ENCODE assay signal across 8 mouse cellular contexts in genomic region chr7:16781816-16782554, GRCm38 (mm10). TPM values are rescaled to one million over a fixed set of nuclear protein-coding genes. Genes with fewer than 3 reads are reported as not detected.
DNase-seq lines count a peak whose midpoint lies in the region; ATAC-seq and TF ChIP-seq lines count a peak whose summit lies in the region.

No protein-coding gene starts in this region.

- no peak for TF ChIP-seq POLR2A in kidney, adult 2 months (IDR thresholded peaks at IDR 0.05; ENCODE audit: low read depth, low read length)
- TF ChIP-seq POLR2A in small intestine, adult 2 months (IDR thresholded peaks at IDR 0.05; ENCODE audit: low read depth, low read length), result no peak

- H3K4me1 ChIP-seq in forebrain, postnatal 0 days (ENCODE audit: insufficient read depth), result no peaks in the 10 kb centered on the region; the same call in 1 of the 2 replicates
- H3K4me1 ChIP-seq in kidney, adult 2 months (ENCODE audit: control insufficient read depth, insufficient read depth, low read length), result peaks cover 10% of the 10 kb centered on the region; the same call in 1 of the 2 replicates
- H3K4me1 ChIP-seq in small intestine, adult 2 months (ENCODE audit: control insufficient read depth, insufficient read depth, insufficient read length, low read length), result peaks cover 17% of the 10 kb centered on the region; the same call in 1 of the 2 replicates

- peak overlapping the region; percentile 44 for H3K9ac ChIP-seq in forebrain, postnatal 0 days

- H3K9me3 ChIP-seq in forebrain, postnatal 0 days (ENCODE audit: low read length), result no peaks in the 10 kb centered on the region

- peak overlapping the region; percentile 42 for H3K4me3 ChIP-seq in forebrain, postnatal 0 days (ENCODE audit: low read depth, low read length)
- peak overlapping the region; percentile 76 for H3K4me3 ChIP-seq in kidney, adult 2 months (ENCODE audit: insufficient read depth, low read depth, low read length)
- H3K4me3 ChIP-seq in small intestine, adult 2 months (ENCODE audit: low read depth, low read length), result peak overlapping the region; percentile 90

- H3K4me2 ChIP-seq in forebrain, postnatal 0 days (ENCODE audit: low read depth), result peak overlapping the region; percentile 83

- peaks cover 3% of the 10 kb centered on the region for H3K27me3 ChIP-seq in forebrain, postnatal 0 days (ENCODE audit: insufficient read depth, low read length)
- no peaks in the 10 kb centered on the region for H3K27me3 ChIP-seq in kidney, adult 2 months (replicated peaks; ENCODE audit: control insufficient read depth, insufficient read depth, low read length)
- no peaks in the 10 kb centered on the region for H3K27me3 ChIP-seq in small intestine, adult 2 months (ENCODE audit: control insufficient read depth, insufficient read depth, low read length)

- peak; percentile 19 to 53 for DNase-seq in heart, adult 18-20 months
- DNase-seq in heart, adult 8-10 months (ENCODE audit: low spot score), result no peak
- DNase-seq in adrenal gland, postnatal 10 days, result peak; percentile 47
- DNase-seq in forebrain, postnatal 0 days, result peak; percentile 1
- peak; percentile 13 for DNase-seq in kidney, adult 2 months
- DNase-seq in lung, postnatal 10 days, result peak; percentile 35

- no peak for TF ChIP-seq CTCF in forebrain, postnatal 0 days (IDR thresholded peaks at IDR 0.05; ENCODE audit: low read depth)
- no peak for TF ChIP-seq CTCF in kidney, adult 2 months (conservative IDR thresholded peaks at IDR 0.05; ENCODE audit: insufficient read depth, insufficient read length, low read depth, low read length)
- TF ChIP-seq CTCF in small intestine, adult 2 months (IDR thresholded peaks at IDR 0.05; ENCODE audit: extremely low read depth, insufficient read length, insufficient replicate concordance, low read depth, low read length), result no peak

- no peak overlapping the region for H3K27ac ChIP-seq in forebrain, postnatal 0 days (ENCODE audit: low read depth, low read length)
- H3K27ac ChIP-seq in kidney, adult 2 months (ENCODE audit: insufficient read depth, low read depth, low read length), result peak overlapping the region; percentile 96
- peak overlapping the region; percentile 59 for H3K27ac ChIP-seq in small intestine, adult 2 months (ENCODE audit: insufficient read depth, low read depth, low read length)

- ATAC-seq in forebrain, postnatal 0 days, result peak; percentile 28
- no peak for ATAC-seq in monocyte, adult 5-6 weeks (replicated peaks; ENCODE audit: insufficient number of reproducible peaks, low FRiP score, low TSS enrichment, poor library complexity, severe bottlenecking)

- whole genome bisulfite sequencing in forebrain, postnatal 0 days, result under 1% methylated on average over 50 of the region's 60 CpGs
- WGBS in kidney, adult 2 months, result under 1% methylated on average over 60 of the region's 60 CpGs
- WGBS in small intestine, adult 2 months, result 1% methylated on average over 60 of the region's 60 CpGs

- no peaks in the 10 kb centered on the region for H3K36me3 ChIP-seq in forebrain, postnatal 0 days (ENCODE audit: insufficient read depth)
- no peaks in the 10 kb centered on the region for H3K36me3 ChIP-seq in kidney, adult 2 months (ENCODE audit: control insufficient read depth, insufficient read depth, low read length)
- H3K36me3 ChIP-seq in small intestine, adult 2 months (ENCODE audit: control insufficient read depth, insufficient read depth, low read length), result peaks cover 7% of the 10 kb centered on the region; the same call in 1 of the 2 replicates

RNA-seq across cellular contexts. Expression of gene Slc1a5, which starts 0.8 kb away (rescaled TPM):
- total RNA-seq in heart, adult 18-20 months (2021), result 10 to 100 TPM; 13.0 to 26.3 TPM
- 10 to 100 TPM; 14.5 to 21.7 (median 17.7) TPM for total RNA-seq in heart, adult 8-10 months (2022)
- total RNA-seq in adrenal gland, postnatal 10 days (2021), result 100 to 1,000 TPM; 108 to 109 TPM
- total RNA-seq in forebrain, postnatal 0 days (2014; rRNA removed), result 6.3 and 9.3 TPM in 2 replicates
- polyA plus RNA-seq in forebrain, postnatal 0 days (2015; fragmentation: Nextera tagmentation; extraction: Ambion mirVana), result 7.2 and 7.5 TPM in 2 replicates
- 74.6 and 95.2 TPM in 2 replicates for polyA plus RNA-seq in kidney, adult 2 months (2012; rRNA removed)
- 37.8 and 43.5 TPM in 2 replicates for polyA plus RNA-seq in small intestine, adult 2 months (2012; rRNA removed)
- 40.9 to 71.2 TPM (median 56.6 TPM) in 3 replicates for total RNA-seq in monocyte, adult 5-6 weeks (2017)

RNA-seq across cellular contexts. Expression of gene Strn4, which starts 33.7 kb away (rescaled TPM):
- 10 to 100 TPM; 50.3 to 60.0 TPM for total RNA-seq in heart, adult 18-20 months (2021)
- total RNA-seq in heart, adult 8-10 months (2022), result 10 to 100 TPM; 47.9 to 61.2 (median 49.1) TPM
- 10 to 100 TPM; 63.8 to 72.8 TPM for total RNA-seq in adrenal gland, postnatal 10 days (2021)
- total RNA-seq in forebrain, postnatal 0 days (2014; rRNA removed), result 240 and 243 TPM in 2 replicates
- 168 and 169 TPM in 2 replicates for polyA plus RNA-seq in forebrain, postnatal 0 days (2015; fragmentation: Nextera tagmentation; extraction: Ambion mirVana)
- 94.4 and 116 TPM in 2 replicates for polyA plus RNA-seq in kidney, adult 2 months (2012; rRNA removed)
- 58.9 and 119 TPM in 2 replicates for polyA plus RNA-seq in small intestine, adult 2 months (2012; rRNA removed)
- total RNA-seq in monocyte, adult 5-6 weeks (2017), result 70.9 to 99.8 TPM (median 71.5 TPM) in 3 replicates

RNA-seq across cellular contexts. Expression of gene Fkrp, which starts 34.5 kb away (rescaled TPM):
- total RNA-seq in heart, adult 18-20 months (2021), result 10 to 100 TPM; 49.1 to 53.1 TPM
- 10 to 100 TPM; 47.3 to 56.4 (median 53.0) TPM for total RNA-seq in heart, adult 8-10 months (2022)
- 10 to 100 TPM; 22.4 to 22.6 TPM for total RNA-seq in adrenal gland, postnatal 10 days (2021)
- 40.0 and 54.6 TPM in 2 replicates for total RNA-seq in forebrain, postnatal 0 days (2014; rRNA removed)
- 31.7 and 37.8 TPM in 2 replicates for polyA plus RNA-seq in forebrain, postnatal 0 days (2015; fragmentation: Nextera tagmentation; extraction: Ambion mirVana)
- 31.0 and 33.9 TPM in 2 replicates for polyA plus RNA-seq in kidney, adult 2 months (2012; rRNA removed)
- polyA plus RNA-seq in small intestine, adult 2 months (2012; rRNA removed), result 14.6 and 24.5 TPM in 2 replicates
- 9.6 to 15.3 TPM (median 10.6 TPM) in 3 replicates for total RNA-seq in monocyte, adult 5-6 weeks (2017)

RNA-seq across cellular contexts. Expression of gene Ap2s1, which starts 43.8 kb away (rescaled TPM):
- 10 to 100 TPM; 66.9 to 78.5 TPM for total RNA-seq in heart, adult 18-20 months (2021)
- total RNA-seq in heart, adult 8-10 months (2022), result 10 to 100 TPM; 65.2 to 74.9 (median 70.8) TPM
- 100 to 1,000 TPM; 154 to 156 TPM for total RNA-seq in adrenal gland, postnatal 10 days (2021)
- total RNA-seq in forebrain, postnatal 0 days (2014; rRNA removed), result 519 and 565 TPM in 2 replicates
- polyA plus RNA-seq in forebrain, postnatal 0 days (2015; fragmentation: Nextera tagmentation; extraction: Ambion mirVana), result 566 and 578 TPM in 2 replicates
- 288 and 300 TPM in 2 replicates for polyA plus RNA-seq in kidney, adult 2 months (2012; rRNA removed)
- 276 and 540 TPM in 2 replicates for polyA plus RNA-seq in small intestine, adult 2 months (2012; rRNA removed)
- total RNA-seq in monocyte, adult 5-6 weeks (2017), result 59.7 to 77.7 TPM (median 69.6 TPM) in 3 replicates
